Mouse (Mus musculus) thymus, postnatal 0 days (tissue): ENCODE data around the gene Mb. TPM values are rescaled to one million over a fixed set of nuclear protein-coding genes. Genes with fewer than 3 reads are reported as not detected.
"Not testable (repeated sequence)": the region's sequence is repeated elsewhere in the genome, so short reads cannot be mapped to it uniquely, and the experiment has no call there.

Source experiments
- DNase-seq: peaks from one replicate; pipeline ENCODE4 v3.0.0-alpha.2; 2015; ENCODE audit warnings: low spot score
- polyA plus RNA-seq: library from polyadenylated mRNA; unstranded; fragments of >200 nt; fragmentation: Nextera tagmentation; extraction: Ambion mirVana; gene quantifications from 2 replicates; pipeline ENCODE4 v1.2.1, GENCODE M21; 2015

The Mb gene
- polyA plus RNA-seq, 1 experiment from 2014 or later, result 0.73 TPM

- no peak for DNase-seq
Measured at GRCm38 (mm10) chr15:77065259-77065852, 14.9 kb upstream of the Mb start.

DNA sequence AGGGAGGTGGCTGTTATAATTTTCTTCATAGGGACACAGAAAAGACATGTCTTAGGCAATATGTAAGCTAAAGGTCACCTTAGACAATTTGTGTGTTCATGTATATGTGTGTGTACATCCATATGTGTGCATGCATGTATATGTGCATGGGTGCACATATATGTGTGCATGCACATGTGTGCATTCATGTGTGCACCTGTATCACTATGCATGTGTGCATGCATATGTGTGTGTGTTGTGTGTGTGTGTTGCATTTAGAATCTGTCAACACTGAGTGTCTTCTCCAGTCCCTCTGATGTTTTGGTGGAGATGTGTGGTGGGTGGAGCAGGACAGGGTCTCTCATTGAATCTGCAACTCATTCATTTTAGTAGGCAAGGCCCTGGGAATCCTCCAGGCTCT, 12.3 kb upstream of the Mb start:
- no peak for DNase-seq

DNA sequence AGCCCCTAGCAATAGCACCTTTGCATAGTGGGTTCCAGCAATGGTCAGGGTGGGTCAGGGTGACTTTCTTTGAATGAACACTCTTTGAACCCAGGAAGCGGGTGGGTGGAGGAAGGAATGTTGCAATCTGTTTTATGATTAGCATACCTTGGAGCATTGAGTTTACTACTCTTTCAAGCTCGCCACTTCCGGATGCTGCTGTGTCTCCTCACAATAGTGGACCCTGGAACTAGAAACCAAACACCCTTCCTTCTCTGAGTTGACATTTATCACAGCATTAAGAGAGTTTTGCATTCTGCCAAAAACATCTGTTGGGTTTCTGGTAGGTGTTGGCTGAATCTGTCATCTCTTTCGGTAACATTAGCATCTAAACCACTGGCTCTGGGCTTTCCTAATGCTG, 8.9 kb upstream of the Mb start:
- not testable (repeated sequence) for DNase-seq

GRCm38 (mm10) chr15:77058566-77058965, 8.1 kb upstream of the Mb start:
- no peak for DNase-seq

DNA sequence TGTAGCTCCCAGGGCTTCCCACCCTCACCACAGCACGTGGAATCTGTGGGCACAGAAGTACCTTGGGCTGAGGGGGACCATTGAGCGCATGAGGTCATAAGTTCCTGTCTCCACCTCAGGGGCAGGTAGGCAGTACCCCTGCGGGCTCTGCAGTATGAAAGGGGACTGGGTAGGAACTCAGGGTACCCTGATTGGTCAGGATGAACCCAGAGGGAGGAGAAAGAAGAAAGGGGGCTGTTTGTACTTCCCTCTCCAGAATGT, 6.3 kb upstream of the Mb start:
- no peak for DNase-seq

DNA sequence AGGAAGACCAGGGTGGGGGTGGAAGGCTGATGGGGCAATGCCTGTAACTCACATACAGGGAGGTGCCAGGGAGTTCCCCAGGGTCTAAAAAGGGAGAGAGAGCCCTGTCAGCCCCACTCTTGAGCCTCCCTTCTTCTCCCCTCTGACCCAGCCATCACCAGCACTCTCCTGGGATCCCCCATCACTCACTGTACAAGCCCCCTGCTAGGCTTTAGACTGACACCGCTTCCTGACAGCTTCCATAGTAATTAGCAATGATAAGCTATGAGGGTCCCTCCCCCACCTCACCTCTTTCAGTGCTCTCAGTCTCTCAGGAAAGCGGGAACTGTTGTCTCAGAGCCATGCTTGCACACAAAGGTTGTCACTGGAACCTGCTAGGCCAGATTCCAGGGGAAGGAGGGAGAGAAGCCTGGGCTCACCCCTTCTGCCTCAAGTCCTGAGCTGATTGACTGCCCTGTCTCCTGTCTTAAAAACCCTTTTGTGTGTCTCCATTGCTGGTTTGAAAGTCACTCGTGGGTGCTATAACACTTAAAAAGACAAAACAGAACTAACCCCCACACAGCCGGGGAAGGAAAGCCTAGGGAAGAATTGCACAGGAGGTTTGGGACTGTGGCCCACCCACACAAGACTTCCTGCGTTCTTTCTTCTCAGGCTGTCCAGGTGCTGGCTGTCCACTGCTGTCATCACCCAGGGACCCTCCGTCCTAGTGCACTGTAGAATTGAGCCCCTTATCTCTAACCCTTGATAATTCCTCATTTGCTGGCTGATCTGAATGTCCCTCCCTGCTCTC, 5.7 kb upstream of the Mb start:
- no peak for DNase-seq

GRCm38 (mm10) chr15:77054611-77055175, 4.2 kb upstream of the Mb start:
- no peak for DNase-seq

GRCm38 (mm10) chr15:77053021-77053420, 2.6 kb upstream of the Mb start:
- DNase-seq, result no peak

DNA sequence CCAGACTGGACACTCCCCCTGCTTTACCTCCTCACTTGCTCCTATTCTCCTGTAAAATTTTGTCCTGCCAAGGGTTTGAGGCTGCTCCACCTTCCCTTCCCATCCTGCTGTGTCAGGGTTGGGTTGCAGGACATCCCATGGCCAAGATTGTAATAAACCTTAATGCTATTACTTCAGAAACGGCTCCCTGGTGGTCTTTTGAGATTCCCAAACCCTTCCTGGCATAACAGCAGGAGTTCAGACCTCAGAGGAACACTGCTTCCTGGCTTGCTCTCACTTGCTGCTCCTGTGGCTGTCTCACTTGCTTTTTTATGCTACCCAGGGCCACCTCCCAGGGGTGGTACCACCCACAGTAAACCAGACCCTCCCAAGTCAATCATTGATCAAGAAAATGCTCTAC, 1.7 kb upstream of the Mb start:
- DNase-seq, result no peak

- no peak for DNase-seq
Measured at GRCm38 (mm10) chr15:77045609-77046008, 4.9 kb downstream of the Mb start.

GRCm38 (mm10) chr15:77044597-77045320, 5.7 kb downstream of the Mb start, which contains the start of gene Apol6:
TSS of gene Apol6 (plus strand) at chr15:77044729.
- no peak for DNase-seq

- no peak for DNase-seq
Measured at GRCm38 (mm10) chr15:77040784-77041183, 9.7 kb downstream of the Mb start.

- DNase-seq, result no peak
Measured at GRCm38 (mm10) chr15:77039211-77039700, 11.2 kb downstream of the Mb start.

DNA sequence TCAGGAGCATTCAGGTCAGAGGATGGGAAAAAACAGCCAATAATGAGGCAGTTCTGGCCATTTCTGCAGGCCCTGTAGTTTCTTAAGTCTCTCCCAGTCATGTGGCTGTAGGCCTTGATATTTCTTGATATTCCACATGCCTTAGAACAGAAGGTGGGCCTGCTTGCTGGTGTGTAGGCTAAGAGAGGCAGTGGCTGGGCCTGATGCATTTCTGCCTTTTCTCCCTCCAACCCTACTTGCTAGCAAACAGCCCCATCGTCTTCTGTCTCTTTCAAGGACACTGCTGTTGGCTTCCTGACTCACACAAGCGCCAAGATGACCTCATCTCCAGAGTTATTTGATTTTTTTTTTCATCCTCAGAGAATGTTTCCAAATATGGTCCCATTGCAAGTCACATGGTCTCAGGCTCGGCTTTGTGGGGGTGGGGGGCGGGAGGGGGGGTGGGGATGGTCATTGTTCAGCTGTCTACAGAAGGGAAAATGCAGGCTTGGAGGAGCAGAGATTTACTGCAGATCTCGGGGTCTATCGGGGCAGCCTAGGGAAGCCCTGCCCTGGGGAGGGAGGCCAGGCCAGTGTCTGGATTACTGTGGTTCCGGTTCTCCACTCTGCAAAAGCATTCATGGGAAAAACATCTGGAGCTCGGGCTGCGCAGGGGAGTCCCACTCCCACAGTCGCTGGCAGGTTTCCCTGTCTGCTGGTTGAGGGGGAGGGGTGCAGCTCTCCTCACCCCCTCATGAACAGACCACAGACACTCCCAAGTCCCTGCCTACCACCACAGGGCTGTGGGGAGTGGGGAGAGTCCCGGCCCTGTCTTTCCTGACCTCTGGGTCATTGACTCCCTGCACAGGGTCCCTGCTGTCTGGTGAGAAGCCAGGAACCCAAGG, 12.9 kb downstream of the Mb start:
- no peak for DNase-seq

DNA sequence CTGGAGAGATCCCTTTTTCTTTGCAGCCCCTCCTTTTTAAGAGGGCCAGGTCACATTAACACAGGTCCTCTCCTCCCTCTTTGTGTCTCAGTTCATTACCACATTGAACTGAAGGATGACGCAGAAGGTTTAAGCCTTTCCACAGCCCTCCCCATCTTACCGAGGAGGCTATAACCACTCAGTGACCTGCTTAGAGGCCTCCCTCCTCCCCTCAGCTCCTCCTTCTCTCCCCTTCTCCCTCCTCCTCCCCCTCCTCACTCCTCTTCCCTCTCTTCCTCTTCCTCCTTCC, 13.5 kb downstream of the Mb start:
- DNase-seq, result no peak

DNA sequence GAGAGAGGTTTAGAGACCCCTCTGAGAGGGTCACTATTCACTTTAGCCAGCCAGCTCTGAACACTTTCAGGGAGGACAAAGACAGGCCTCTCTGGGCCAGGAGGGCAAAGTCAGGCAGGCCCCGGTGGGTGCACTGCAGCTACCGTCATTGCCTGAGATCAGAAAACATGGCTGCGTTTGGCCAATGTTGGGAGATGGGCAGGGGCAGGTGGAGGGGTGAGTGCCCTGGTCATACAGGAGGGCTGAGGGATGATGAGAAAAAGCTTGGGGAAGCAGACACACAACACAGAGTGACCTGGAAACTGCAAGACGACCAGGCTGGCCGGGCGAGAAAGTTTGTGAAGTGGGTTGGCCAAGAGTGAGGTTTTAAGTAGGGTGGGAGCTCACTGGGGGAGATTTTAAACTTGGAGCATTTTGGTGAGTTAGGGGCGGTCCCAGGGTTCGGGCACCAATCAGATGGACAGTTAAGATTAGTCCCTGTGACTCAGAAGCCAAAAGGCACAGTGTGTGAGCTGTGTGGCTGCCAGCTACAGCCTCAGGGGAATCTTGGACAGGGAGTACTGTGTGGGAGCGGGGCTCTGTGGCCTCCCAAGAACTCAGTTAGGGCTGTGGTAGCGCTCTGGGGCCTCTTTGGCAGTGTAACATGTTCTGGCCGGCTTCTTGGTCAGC, 14.0 kb downstream of the Mb start:
- no peak for DNase-seq

DNA sequence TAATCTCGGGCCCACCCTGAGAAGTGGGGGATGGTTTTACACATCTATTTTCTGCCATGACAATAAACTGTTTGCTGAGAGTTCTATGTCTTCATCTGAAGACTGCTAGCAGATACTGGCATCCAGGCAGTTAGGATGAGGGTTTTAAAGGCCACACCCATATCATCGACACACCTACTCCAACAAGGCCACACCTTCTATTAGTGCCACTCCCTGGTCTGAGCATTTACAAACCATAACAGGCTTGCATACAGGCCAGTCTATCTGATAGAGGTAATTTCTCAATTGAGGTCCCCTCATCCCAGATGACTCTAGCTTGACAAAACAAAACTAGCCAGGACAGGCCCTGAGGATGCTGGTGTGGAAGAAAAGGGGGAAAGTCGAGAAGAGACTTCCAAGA, 14.8 kb downstream of the Mb start:
- no peak for DNase-seq

GRCm38 (mm10) chr15:77034526-77034925, 15.9 kb downstream of the Mb start:
- no peak for DNase-seq

- no peak for DNase-seq
Measured at GRCm38 (mm10) chr15:77031271-77031670, 19.2 kb downstream of the Mb start.

- peak; percentile 40 for DNase-seq
Measured at GRCm38 (mm10) chr15:77029331-77029991, 21.0 kb downstream of the Mb start.
